Comparison of ENCODE assay signal across 12 mouse cellular contexts in genomic region chr7:135965528-135965927, GRCm38 (mm10).
DNase-seq lines count a peak whose midpoint lies in the region; ATAC-seq lines count a peak whose summit lies in the region.
"Had no signal": no experiment of that assay in that cellular context is flagged by ENCODE, and none has a peak within 500 bp of the region (broad histone marks: within the 10 kb centered on the region; RNA-seq: fewer than 3 reads in every experiment).

No protein-coding gene starts in this region.

- no peak overlapping the region for H3K27ac ChIP-seq in forebrain, embryonic 11.5 days (ENCODE audit: low read depth, low read length)
- H3K27ac ChIP-seq in neural tube, embryonic 12.5 days: no peak overlapping the region
- H3K27ac ChIP-seq: embryonic facial prominence, embryonic 13.5 days had no signal

- H3K9ac ChIP-seq in forebrain, embryonic 11.5 days (ENCODE audit: low read length): no peak overlapping the region
- no peak overlapping the region for H3K9ac ChIP-seq in neural tube, embryonic 12.5 days
- H3K9ac ChIP-seq: embryonic facial prominence, embryonic 13.5 days; liver, postnatal 0 days had no signal

- 49% methylated on average over 6 of the region's 6 CpGs for WGBS in forebrain, embryonic 11.5 days
- 37% methylated on average over 6 of the region's 6 CpGs for WGBS in neural tube, embryonic 12.5 days

- no peak overlapping the region for H3K4me3 ChIP-seq in forebrain, embryonic 11.5 days (ENCODE audit: low read depth, low read length)
- H3K4me3 ChIP-seq in neural tube, embryonic 12.5 days: no peak overlapping the region
- H3K4me3 ChIP-seq: embryonic facial prominence, embryonic 13.5 days had no signal

- H3K9me3 ChIP-seq in forebrain, embryonic 11.5 days (ENCODE audit: control insufficient read depth, low read length): no peaks in the 10 kb centered on the region
- H3K9me3 ChIP-seq in neural tube, embryonic 12.5 days: no peaks in the 10 kb centered on the region
- H3K9me3 ChIP-seq: embryonic facial prominence, embryonic 13.5 days had no signal

- no peaks in the 10 kb centered on the region for H3K36me3 ChIP-seq in forebrain, embryonic 11.5 days (ENCODE audit: control insufficient read depth, insufficient read depth, low read length)
- H3K36me3 ChIP-seq in neural tube, embryonic 12.5 days: no peaks in the 10 kb centered on the region
- H3K36me3 ChIP-seq: embryonic facial prominence, embryonic 13.5 days had no signal

- H3K4me2 ChIP-seq in forebrain, embryonic 11.5 days (ENCODE audit: low read depth, low read length, severe bottlenecking): no peak overlapping the region
- H3K4me2 ChIP-seq in neural tube, embryonic 12.5 days (replicated peaks): no peak overlapping the region
- H3K4me2 ChIP-seq: embryonic facial prominence, embryonic 13.5 days had no signal

- H3K27me3 ChIP-seq in forebrain, embryonic 11.5 days (ENCODE audit: control insufficient read depth, insufficient read depth, low read length): no peaks in the 10 kb centered on the region
- H3K27me3 ChIP-seq in neural tube, embryonic 12.5 days (replicated peaks): no peaks in the 10 kb centered on the region
- H3K27me3 ChIP-seq: embryonic facial prominence, embryonic 13.5 days had no signal

- peaks cover 4% of the 10 kb centered on the region; the same call in 1 of the 2 replicates for H3K4me1 ChIP-seq in forebrain, embryonic 11.5 days (replicated peaks; ENCODE audit: control insufficient read depth, insufficient read depth, low read length)
- peaks cover 13% of the 10 kb centered on the region for H3K4me1 ChIP-seq in neural tube, embryonic 12.5 days

- ATAC-seq in forebrain, embryonic 11.5 days (replicated peaks; ENCODE audit: low FRiP score): peak; percentile 44; the same call in 1 of the 2 replicates
- 0 out of 2 replicates have a peak, but pooled peaks have one; percentile 48 for ATAC-seq in neural tube, embryonic 12.5 days (ENCODE audit: low FRiP score, low read depth)
- no peak for ATAC-seq in granulocyte monocyte progenitor cell, adult 5-6 weeks (replicated peaks; ENCODE audit: poor library complexity, severe bottlenecking)
- ATAC-seq: intestine, embryonic 16.5 days; liver, postnatal 0 days had no signal

- peak; percentile 42 to 68 for DNase-seq in cerebellum, postnatal 10 days
- no peak for DNase-seq in cerebellum, adult 11-12 months
- DNase-seq in forebrain, embryonic 11.5 days (ENCODE audit: low spot score): peak; percentile 50
- peak; percentile 58 for DNase-seq in layer of hippocampus, adult 8-10 months (ENCODE audit: low spot score in 2 of 2)
- no peak for DNase-seq in heart, adult 18-20 months
- no peak for DNase-seq in cerebellum, postnatal 36 days
- DNase-seq: heart, adult 11 months; liver, postnatal 0 days had no signal

Comparison
In these comparisons a context has a peak if more than half of its experiments do, and no peak if none do; other contexts are left out.
1. DNase-seq: peak in cerebellum, postnatal 10 days (2 of 2), forebrain, embryonic 11.5 days (single experiment) and layer of hippocampus, adult 8-10 months (2 of 2); none in cerebellum, adult 11-12 months (single experiment), heart, adult 18-20 months (0 of 2) and cerebellum, postnatal 36 days (0 of 2).